In the genomic region with DNA sequence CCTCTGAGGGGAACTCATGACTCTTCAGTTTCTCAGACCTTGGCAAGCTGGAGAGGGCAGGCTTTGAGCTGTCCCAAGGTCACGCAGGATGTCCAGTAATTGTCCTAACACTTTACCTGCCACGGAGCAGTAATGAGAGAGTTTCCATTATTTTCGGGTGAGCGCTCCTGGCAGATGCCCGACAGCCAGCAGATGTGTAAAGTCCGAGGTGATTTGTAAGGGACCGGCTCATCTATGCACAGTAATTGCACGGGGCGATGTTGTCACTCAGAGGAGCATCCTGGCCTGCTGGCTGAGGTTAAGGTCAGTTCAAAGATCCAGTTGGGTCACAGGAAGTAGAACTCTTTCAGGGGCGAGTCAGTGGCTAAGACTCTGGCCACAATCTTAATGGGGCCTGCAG, we compare ENCODE assay signal across 15 mouse cellular contexts. TPM values are rescaled to one million over a fixed set of nuclear protein-coding genes. Genes with fewer than 3 reads are reported as not detected.
DNase-seq lines count a peak whose midpoint lies in the region.
"Had no signal": no experiment of that assay in that cellular context is flagged by ENCODE, and none has a peak within 500 bp of the region (broad histone marks: within the 10 kb centered on the region; RNA-seq: fewer than 3 reads in every experiment).

No protein-coding gene starts in this region.

- DNase-seq in adrenal gland, adult (ENCODE audit: inconsistent age in 2 of 2, low spot score in 1 of 2), result peak; percentile 20 to 56
- no peak for DNase-seq in adrenal gland, postnatal 4 days (ENCODE audit: low spot score in 2 of 2)
- DNase-seq in kidney, adult 11 months, result peak; percentile 38
- no peak for DNase-seq in kidney, postnatal 10 days
- DNase-seq in kidney, adult 9 months, result peak; percentile 20
- DNase-seq in kidney, postnatal 4 days, result no peak
- DNase-seq in kidney, postnatal 36 days, result peak; percentile 22 to 39
- DNase-seq: adrenal gland, postnatal 25 days; B cell, adult 2 months; cerebellum, adult 2 months; cerebellum, postnatal 10 days; heart, adult 2 months had no signal

RNA-seq across cellular contexts. Expression of gene Lhpp, which starts 13.7 kb away (rescaled TPM):
- total RNA-seq in adrenal gland, postnatal 4 days (2021), result 10 to 100 TPM; 18.7 to 18.9 TPM

RNA-seq across cellular contexts. Expression of gene Nkx1-2, which starts 24.7 kb away (rescaled TPM):
- total RNA-seq in adrenal gland, postnatal 4 days (2021), result not detected
- total RNA-seq: adrenal gland, postnatal 25 days; gastrocnemius, adult 8-10 months; gastrocnemius, postnatal 4 days; heart, adult 2 months; heart, postnatal 25 days had no signal

RNA-seq across cellular contexts. Expression of gene Oat, which starts 48.0 kb away (rescaled TPM):
- total RNA-seq in adrenal gland, postnatal 4 days (2021), result 10 to 100 TPM; 86.9 to 88.4 TPM

Comparison
In these comparisons a context has a peak if more than half of its experiments do, and no peak if none do; other contexts are left out.
1. DNase-seq: peak in adrenal gland, adult (2 of 2), kidney, adult 11 months (single experiment), kidney, adult 9 months (single experiment) and kidney, postnatal 36 days (2 of 2); none in adrenal gland, postnatal 4 days (0 of 2), kidney, postnatal 10 days (single experiment) and kidney, postnatal 4 days (0 of 2).